Mouse (Mus musculus) olfactory bulb, adult 2 months (tissue): Measurements from ENCODE around the gene Ralgps2. TPM values are rescaled to one million over a fixed set of nuclear protein-coding genes. Genes with fewer than 3 reads are reported as not detected.

Source experiments
- H3K27ac ChIP-seq: fragments of 200-500 bp; 2 replicates; pipeline ENCODE4 v1.5.1; 2012; ENCODE audit warnings: low read depth, low read length; ENCODE audit not compliant: insufficient read depth
- H3K4me1 ChIP-seq: fragments of 200-500 bp; 2 replicates; pipeline ENCODE4 v1.6.1; 2012; ENCODE audit warnings: low read length; ENCODE audit not compliant: control insufficient read depth, insufficient read depth
- H3K4me3 ChIP-seq: fragments of 200-500 bp; 2 replicates; pipeline ENCODE4 v1.5.1; 2012; ENCODE audit warnings: mild to moderate bottlenecking, low read depth, low read length, moderate library complexity; ENCODE audit not compliant: insufficient read depth
- CTCF ChIP-seq: fragments of 200-500 bp; IDR thresholded peaks from 2 replicates; pipeline ENCODE4 v1.5.1; 2012; ENCODE audit warnings: low read depth, mild to moderate bottlenecking, low read length, moderate library complexity; ENCODE audit not compliant: insufficient read depth
- POLR2A ChIP-seq: fragments of 200-500 bp; IDR thresholded peaks from 2 replicates; pipeline ENCODE4 v1.6.1; 2012; ENCODE audit warnings: mild to moderate bottlenecking, low read depth, low read length, moderate library complexity; ENCODE audit not compliant: insufficient read depth
- WGBS: fragments of 180-500 bp; shearing (Covaris S2); methylation state at CpG from one replicate; pipeline ENCODE4 v1.1.7; 2018; 5-methylcytosine and 5-hydroxymethylcytosine counted together
- polyA plus RNA-seq: library from polyadenylated mRNA; stranded (reverse); fragments of >200 nt; gene quantifications from 2 replicates; pipeline ENCODE4 v1.2.4, GENCODE M21; 2012; ENCODE audit warnings: low replicate concordance; ENCODE audit not compliant: missing spikeins, insufficient read depth, insufficient read length

Ralgps2 gene
- polyA plus RNA-seq, 1 experiment: not detected

GRCm38 (mm10) chr1:156775190-156775589 lies 164.2 kb downstream of the Ralgps2 start:
- TF ChIP-seq POLR2A (no peak), CTCF (no peak)
- WGBS: 94% methylated on average over 4 of the region's 4 CpGs
- Histone ChIP-seq H3K27ac (no peak overlapping the region), H3K4me3 (no peak overlapping the region), H3K4me1 (no peaks in the 10 kb centered on the region)

GRCm38 (mm10) chr1:156770845-156771244 lies 168.6 kb downstream of the Ralgps2 start:
- H3K4me1 ChIP-seq: no peaks in the 10 kb centered on the region
- TF ChIP-seq CTCF (no peak), POLR2A (no peak)
- H3K27ac ChIP-seq: no peak overlapping the region
- WGBS: 99% methylated on average over 10 of the region's 10 CpGs
- no peak overlapping the region for H3K4me3 ChIP-seq

GRCm38 (mm10) chr1:156769621-156770297 lies 169.7 kb downstream of the Ralgps2 start:
- H3K4me1 ChIP-seq: no peaks in the 10 kb centered on the region
- no peak overlapping the region for H3K27ac ChIP-seq
- TF ChIP-seq CTCF: no peak
- no peak overlapping the region for H3K4me3 ChIP-seq
- WGBS: 85% methylated on average over 18 of the region's 18 CpGs

- TF ChIP-seq CTCF (no peak), POLR2A (no peak)
- WGBS: 65% methylated on average over 5 of the region's 5 CpGs
- no peaks in the 10 kb centered on the region for H3K4me1 ChIP-seq
- H3K4me3 ChIP-seq: no peak overlapping the region
- no peak overlapping the region for H3K27ac ChIP-seq
Observed at GRCm38 (mm10) chr1:156769163-156769562, 170.3 kb downstream of the Ralgps2 start.

GRCm38 (mm10) chr1:156765311-156765710 lies 174.1 kb downstream of the Ralgps2 start:
- H3K4me3 ChIP-seq: no peak overlapping the region
- WGBS: 89% methylated on average over 3 of the region's 3 CpGs
- TF ChIP-seq CTCF: no peak
- TF ChIP-seq POLR2A: no peak

GRCm38 (mm10) chr1:156764584-156764983 lies 174.8 kb downstream of the Ralgps2 start:
- TF ChIP-seq CTCF: no peak
- no peak for TF ChIP-seq POLR2A
- H3K4me3 ChIP-seq: no peak overlapping the region
- no peak overlapping the region for H3K27ac ChIP-seq
- H3K4me1 ChIP-seq: no peaks in the 10 kb centered on the region
- WGBS: 77% methylated on average over 6 of the region's 6 CpGs

More at GRCm38 (mm10) chr1:156765311-156765710, 174.1 kb downstream of the Ralgps2 start:
- Histone ChIP-seq H3K27ac (no peak overlapping the region), H3K4me1 (no peaks in the 10 kb centered on the region)

GRCm38 (mm10) chr1:156763280-156763679 lies 176.1 kb downstream of the Ralgps2 start:
- WGBS: 90% methylated on average over 6 of the region's 6 CpGs
- Histone ChIP-seq H3K27ac (no peak overlapping the region), H3K4me3 (no peak overlapping the region), H3K4me1 (no peaks in the 10 kb centered on the region)
- TF ChIP-seq POLR2A: no peak
- no peak for TF ChIP-seq CTCF

- 73% methylated on average over 10 of the region's 10 CpGs for WGBS
- Histone ChIP-seq H3K4me3 (no peak overlapping the region), H3K27ac (no peak overlapping the region), H3K4me1 (no peaks in the 10 kb centered on the region)
- no peak for TF ChIP-seq POLR2A
- TF ChIP-seq CTCF: no peak
Observed at GRCm38 (mm10) chr1:156761430-156761801, 178.0 kb downstream of the Ralgps2 start.

GRCm38 (mm10) chr1:156760549-156761429 lies 178.6 kb downstream of the Ralgps2 start:
- Histone ChIP-seq H3K27ac (no peak overlapping the region), H3K4me3 (no peak overlapping the region), H3K4me1 (no peaks in the 10 kb centered on the region)
- TF ChIP-seq CTCF: no peak
- TF ChIP-seq POLR2A: no peak
- WGBS: 83% methylated on average over 13 of the region's 13 CpGs
